Mouse (Mus musculus): ENCODE results near the gene Cacna1s. TPM values are rescaled to one million over a fixed set of nuclear protein-coding genes. Genes with fewer than 3 reads are reported as not detected.

Gene Cacna1s
- polyA plus RNA-seq, 1 experiment = 16.5 TPM

DNA sequence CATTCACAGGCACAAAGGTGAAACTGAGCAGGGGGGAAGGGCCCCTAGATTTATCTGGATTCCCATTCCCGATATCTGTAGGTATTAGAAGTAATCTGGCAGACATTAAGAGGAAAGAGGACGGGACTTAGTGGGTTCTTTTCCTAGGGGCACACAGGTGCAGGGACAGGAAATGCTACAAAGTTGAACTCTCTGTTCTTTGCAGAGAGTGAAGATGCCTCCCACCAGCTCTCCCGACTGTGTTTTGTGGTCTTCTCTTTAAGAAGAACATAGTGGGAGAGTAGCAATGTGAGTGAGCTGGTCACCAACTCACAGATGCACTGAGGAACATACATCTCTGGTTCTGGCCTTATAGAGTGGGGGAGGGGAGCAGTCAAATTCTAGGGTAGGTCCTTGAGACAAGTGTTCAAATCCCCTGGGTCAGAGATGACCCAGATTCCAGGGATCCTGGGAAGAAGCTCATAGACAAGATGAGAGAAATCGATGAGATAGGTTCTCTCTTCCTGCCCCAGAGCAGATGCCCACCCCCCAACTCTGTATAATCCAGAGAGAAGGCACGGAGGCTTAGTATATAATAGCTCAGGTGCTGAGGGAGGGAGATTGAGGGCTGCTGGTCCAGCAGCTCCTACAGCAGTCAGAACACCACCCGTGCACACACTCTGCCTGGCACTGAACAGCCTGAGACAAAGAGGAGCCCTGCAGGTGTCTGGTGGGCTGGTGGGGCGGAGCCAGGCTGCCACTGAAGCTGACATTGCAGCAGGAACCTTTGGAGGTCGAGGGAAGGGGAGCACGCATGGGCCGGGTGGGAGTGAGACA, 80.0 kb downstream of the Cacna1s start:
- Histone ChIP-seq H3K4me3 (ENCODE audit: control insufficient read depth, low read depth, low read length) (peak overlapping the region; percentile 79), H3K27ac (ENCODE audit: control insufficient read depth, insufficient read depth, low read depth, low read length) (no peak overlapping the region), H3K27me3 (ENCODE audit: control insufficient read depth, insufficient read depth, low read length) (no peaks in the 10 kb centered on the region), H3K36me3 (ENCODE audit: control insufficient read depth, insufficient read depth, low read length) (no peaks in the 10 kb centered on the region), H3K4me1 (ENCODE audit: control insufficient read depth, insufficient read depth, low read length) (peaks cover 24% of the 10 kb centered on the region)
- TF ChIP-seq POLR2A (IDR thresholded peaks at IDR 0.05; ENCODE audit: control insufficient read depth, low read depth, low read length) (no peak), CTCF (IDR thresholded peaks at IDR 0.05; ENCODE audit: control insufficient read depth, insufficient read depth, insufficient replicate concordance, low read depth, low read length) (no peak)

DNA sequence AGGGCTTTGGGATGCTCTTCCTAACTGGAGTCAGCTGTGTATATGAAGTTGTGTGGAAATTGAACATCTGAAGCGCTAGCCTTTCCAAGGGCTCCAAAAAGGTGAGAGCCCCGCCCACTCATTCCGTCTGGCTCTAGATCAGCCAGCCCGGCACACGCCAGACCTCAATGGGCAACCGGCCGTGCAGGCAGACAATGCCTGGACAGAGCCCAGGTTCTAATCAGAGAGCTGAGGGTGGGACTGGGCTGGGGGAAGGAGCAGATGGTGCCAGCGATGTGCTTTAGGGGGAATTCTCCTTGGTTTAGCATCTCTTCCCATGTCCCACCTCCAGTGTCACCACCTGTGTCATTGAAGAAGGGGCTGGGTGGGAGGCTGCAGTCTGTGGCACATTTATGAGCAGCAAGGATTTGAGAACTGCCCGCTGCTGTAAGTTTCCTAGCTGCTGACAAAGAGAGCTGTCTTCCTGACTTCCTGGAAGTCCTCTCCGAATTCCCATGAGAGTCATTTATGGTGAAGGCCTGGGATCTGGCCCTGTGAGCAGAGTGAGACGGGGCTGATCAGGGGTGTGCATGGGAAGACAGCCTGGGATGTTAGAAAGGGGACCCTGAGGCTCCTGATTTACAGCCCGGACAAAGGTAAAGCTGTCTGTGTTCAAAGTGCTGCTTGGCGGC, 81.2 kb downstream of the Cacna1s start:
- TF ChIP-seq POLR2A (IDR thresholded peaks at IDR 0.05; ENCODE audit: control insufficient read depth, low read depth, low read length) (no peak), CTCF (IDR thresholded peaks at IDR 0.05; ENCODE audit: control insufficient read depth, insufficient read depth, insufficient replicate concordance, low read depth, low read length) (no peak)
- no peaks in the 10 kb centered on the region for H3K36me3 ChIP-seq (ENCODE audit: control insufficient read depth, insufficient read depth, low read length)
- H3K27ac ChIP-seq (ENCODE audit: control insufficient read depth, insufficient read depth, low read depth, low read length) = no peak overlapping the region
- H3K4me3 ChIP-seq (ENCODE audit: control insufficient read depth, low read depth, low read length) = no peak overlapping the region; the same call in 1 of the 2 replicates
- no peaks in the 10 kb centered on the region for H3K27me3 ChIP-seq (ENCODE audit: control insufficient read depth, insufficient read depth, low read length)
- peaks cover 26% of the 10 kb centered on the region for H3K4me1 ChIP-seq (ENCODE audit: control insufficient read depth, insufficient read depth, low read length)

DNA sequence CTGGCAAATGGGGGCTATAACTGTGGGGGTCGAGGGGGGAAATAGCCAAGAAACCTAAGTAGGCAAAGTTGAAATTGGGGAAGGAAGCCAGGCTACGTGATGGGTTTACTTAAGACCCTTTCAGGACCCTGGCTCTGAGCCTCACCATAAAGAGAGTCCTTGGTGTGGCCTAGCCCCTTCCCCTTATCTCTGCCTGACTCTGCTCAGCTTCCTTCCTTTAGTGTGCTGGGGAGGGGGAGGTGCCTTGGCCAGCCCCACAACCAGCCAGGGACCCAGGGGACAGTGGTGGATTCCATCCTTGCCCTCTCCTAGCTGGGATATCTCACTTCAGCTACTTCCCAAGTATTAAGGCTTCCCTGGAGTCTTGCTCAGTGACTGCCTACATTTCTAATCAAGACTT, 82.0 kb downstream of the Cacna1s start:
- no peaks in the 10 kb centered on the region for H3K27me3 ChIP-seq (ENCODE audit: control insufficient read depth, insufficient read depth, low read length)
- no peak overlapping the region for H3K27ac ChIP-seq (ENCODE audit: control insufficient read depth, insufficient read depth, low read depth, low read length)
- H3K4me3 ChIP-seq (ENCODE audit: control insufficient read depth, low read depth, low read length) = no peak overlapping the region
- peaks cover 26% of the 10 kb centered on the region for H3K4me1 ChIP-seq (ENCODE audit: control insufficient read depth, insufficient read depth, low read length)
- no peaks in the 10 kb centered on the region for H3K36me3 ChIP-seq (ENCODE audit: control insufficient read depth, insufficient read depth, low read length)
- TF ChIP-seq POLR2A (IDR thresholded peaks at IDR 0.05; ENCODE audit: control insufficient read depth, low read depth, low read length) (no peak), CTCF (IDR thresholded peaks at IDR 0.05; ENCODE audit: control insufficient read depth, insufficient read depth, insufficient replicate concordance, low read depth, low read length) (no peak)

DNA sequence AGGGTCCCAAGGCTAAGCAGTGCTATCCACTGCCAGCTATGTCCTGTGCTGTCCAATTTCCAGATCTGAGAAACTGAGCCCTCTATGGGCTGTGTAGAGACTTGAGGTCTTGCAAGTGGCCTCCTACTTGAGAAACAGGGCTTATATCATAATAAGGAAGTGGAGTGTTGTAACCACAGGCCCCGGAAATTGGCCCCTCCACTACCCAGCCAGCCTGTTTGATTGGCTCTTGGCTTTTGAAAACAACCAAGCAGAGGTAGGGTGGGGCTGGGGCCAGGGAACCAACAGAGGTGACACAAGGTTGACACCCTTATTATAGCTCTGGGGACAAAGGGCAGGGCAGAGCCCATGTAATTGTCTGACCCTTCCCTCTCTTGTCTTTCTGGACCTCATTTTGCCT, 82.5 kb downstream of the Cacna1s start:
- Histone ChIP-seq H3K27ac (ENCODE audit: control insufficient read depth, insufficient read depth, low read depth, low read length) (no peak overlapping the region), H3K27me3 (ENCODE audit: control insufficient read depth, insufficient read depth, low read length) (no peaks in the 10 kb centered on the region), H3K4me3 (ENCODE audit: control insufficient read depth, low read depth, low read length) (no peak overlapping the region), H3K36me3 (ENCODE audit: control insufficient read depth, insufficient read depth, low read length) (no peaks in the 10 kb centered on the region), H3K4me1 (ENCODE audit: control insufficient read depth, insufficient read depth, low read length) (peaks cover 28% of the 10 kb centered on the region)
- TF ChIP-seq CTCF (IDR thresholded peaks at IDR 0.05; ENCODE audit: control insufficient read depth, insufficient read depth, insufficient replicate concordance, low read depth, low read length) (no peak), POLR2A (IDR thresholded peaks at IDR 0.05; ENCODE audit: control insufficient read depth, low read depth, low read length) (no peak)

DNA sequence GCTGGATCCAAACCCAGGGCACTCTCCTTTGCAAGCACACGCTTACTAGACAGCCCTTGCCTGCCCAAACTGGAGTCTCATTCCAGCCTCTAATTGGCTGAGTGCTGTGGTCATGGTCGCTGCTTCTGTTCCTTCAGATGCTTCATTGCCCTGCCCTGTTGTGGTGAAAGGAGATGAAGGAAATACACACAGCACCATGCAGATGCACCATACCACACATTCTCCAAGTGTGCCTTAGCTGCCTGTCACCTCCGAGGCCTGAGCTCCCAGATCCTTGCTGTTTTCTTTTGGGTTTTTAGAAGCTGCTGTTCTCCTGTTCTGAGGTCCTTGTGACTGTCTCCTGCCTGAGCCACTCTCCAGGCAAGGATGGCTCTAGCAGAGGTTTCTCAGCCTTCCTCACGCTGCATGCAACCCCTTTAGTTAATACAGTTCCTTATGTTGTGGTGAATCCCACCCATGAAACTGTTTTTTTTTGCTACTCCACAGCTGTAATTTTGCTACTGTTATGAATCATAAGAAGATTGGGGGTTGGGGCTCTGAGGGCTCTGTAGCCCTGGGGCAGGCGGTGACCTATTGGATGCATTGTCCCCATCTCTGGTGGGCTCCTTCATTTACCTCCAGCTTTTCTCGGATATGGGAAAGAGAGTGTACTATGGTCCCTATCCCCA, 83.4 kb downstream of the Cacna1s start:
- H3K27ac ChIP-seq (ENCODE audit: control insufficient read depth, insufficient read depth, low read depth, low read length) = no peak overlapping the region
- TF ChIP-seq POLR2A (IDR thresholded peaks at IDR 0.05; ENCODE audit: control insufficient read depth, low read depth, low read length) = no peak
- TF ChIP-seq CTCF (IDR thresholded peaks at IDR 0.05; ENCODE audit: control insufficient read depth, insufficient read depth, insufficient replicate concordance, low read depth, low read length) = no peak
- H3K4me1 ChIP-seq (ENCODE audit: control insufficient read depth, insufficient read depth, low read length) = peaks cover 31% of the 10 kb centered on the region
- H3K36me3 ChIP-seq (ENCODE audit: control insufficient read depth, insufficient read depth, low read length) = no peaks in the 10 kb centered on the region
- H3K27me3 ChIP-seq (ENCODE audit: control insufficient read depth, insufficient read depth, low read length) = no peaks in the 10 kb centered on the region
- H3K4me3 ChIP-seq (ENCODE audit: control insufficient read depth, low read depth, low read length) = no peak overlapping the region

DNA sequence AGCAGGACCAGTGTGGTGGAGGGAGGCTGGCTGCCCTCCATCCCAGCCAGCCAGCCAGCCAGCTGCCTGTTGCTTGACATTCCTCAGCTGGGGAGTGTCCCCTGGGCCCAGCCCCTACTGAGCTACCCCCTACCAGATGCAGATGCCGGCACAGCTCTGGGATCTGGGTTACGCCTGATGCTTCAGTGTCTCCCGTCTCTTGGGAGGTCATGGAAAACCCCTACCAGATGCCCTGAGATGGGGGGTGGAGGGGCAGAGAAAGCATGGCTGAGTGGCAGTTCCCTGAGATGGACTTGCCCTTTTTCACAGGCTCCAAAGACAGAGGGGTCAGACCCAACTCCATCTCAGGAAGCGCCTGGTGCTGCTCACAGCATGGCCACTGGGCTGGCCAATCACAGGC, 84.0 kb downstream of the Cacna1s start:
- Histone ChIP-seq H3K4me1 (ENCODE audit: control insufficient read depth, insufficient read depth, low read length) (peaks cover 27% of the 10 kb centered on the region), H3K27me3 (ENCODE audit: control insufficient read depth, insufficient read depth, low read length) (no peaks in the 10 kb centered on the region), H3K27ac (ENCODE audit: control insufficient read depth, insufficient read depth, low read depth, low read length) (no peak overlapping the region), H3K36me3 (ENCODE audit: control insufficient read depth, insufficient read depth, low read length) (no peaks in the 10 kb centered on the region), H3K4me3 (ENCODE audit: control insufficient read depth, low read depth, low read length) (no peak overlapping the region)
- TF ChIP-seq POLR2A (IDR thresholded peaks at IDR 0.05; ENCODE audit: control insufficient read depth, low read depth, low read length) (no peak), CTCF (IDR thresholded peaks at IDR 0.05; ENCODE audit: control insufficient read depth, insufficient read depth, insufficient replicate concordance, low read depth, low read length) (no peak)

DNA sequence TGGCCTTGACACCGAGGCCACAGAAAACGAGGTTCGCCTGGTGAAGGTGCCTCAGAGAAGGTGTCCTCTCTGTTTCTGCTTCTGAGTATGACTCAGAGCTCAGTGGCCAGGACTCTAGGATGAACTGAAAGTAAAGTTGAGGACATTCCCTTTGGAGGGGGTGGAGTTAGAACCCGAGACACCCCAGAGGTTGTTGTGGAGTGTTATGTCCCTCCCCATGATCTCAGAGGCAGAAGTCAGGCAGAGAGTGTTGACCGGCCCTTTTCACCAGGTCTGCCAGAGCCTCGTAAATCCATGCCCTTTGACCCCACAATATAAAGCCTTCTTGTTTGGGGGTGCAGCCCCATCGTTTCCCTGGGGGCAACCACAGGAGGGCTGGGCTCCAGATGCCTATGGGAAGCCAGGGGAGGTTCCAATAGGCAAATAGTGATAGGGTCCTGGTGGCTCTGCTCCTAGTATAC, 84.6 kb downstream of the Cacna1s start:
- no peak overlapping the region for H3K4me3 ChIP-seq (ENCODE audit: control insufficient read depth, low read depth, low read length)

More for the DNA sequence above, 84.6 kb downstream of the Cacna1s start:
- Histone ChIP-seq H3K36me3 (ENCODE audit: control insufficient read depth, insufficient read depth, low read length) (no peaks in the 10 kb centered on the region), H3K4me1 (ENCODE audit: control insufficient read depth, insufficient read depth, low read length) (peaks cover 21% of the 10 kb centered on the region), H3K27ac (ENCODE audit: control insufficient read depth, insufficient read depth, low read depth, low read length) (no peak overlapping the region), H3K27me3 (ENCODE audit: control insufficient read depth, insufficient read depth, low read length) (no peaks in the 10 kb centered on the region)
- TF ChIP-seq CTCF (IDR thresholded peaks at IDR 0.05; ENCODE audit: control insufficient read depth, insufficient read depth, insufficient replicate concordance, low read depth, low read length) (no peak), POLR2A (IDR thresholded peaks at IDR 0.05; ENCODE audit: control insufficient read depth, low read depth, low read length) (no peak)
